Mouse (Mus musculus) midbrain, embryonic 13.5 days (tissue): ENCODE measurements around the gene Bmpr1b. TPM values are rescaled to one million over a fixed set of nuclear protein-coding genes. Genes with fewer than 3 reads are reported as not detected.

Experiments
- ATAC-seq: fragments of 200-750 bp; cut with Nextera tagmentation; 2 replicates; pipeline ENCODE4 v1.8.0; 2017; ENCODE audit warnings: mild to moderate bottlenecking, moderate TSS enrichment, moderate library complexity
- H3K27ac ChIP-seq: fragments of 300-500 bp; sonication (generic); 2 replicates; pipeline ENCODE4 v1.5.1; 2015; ENCODE audit warnings: inconsistent platforms, mild to moderate bottlenecking, moderate library complexity
- H3K27me3 ChIP-seq: fragments of 300-500 bp; sonication (generic); 2 replicates; pipeline ENCODE4 v1.6.1; 2015; ENCODE audit warnings: mild to moderate bottlenecking, inconsistent platforms
- H3K36me3 ChIP-seq: fragments of 300-500 bp; sonication (generic); 2 replicates; pipeline ENCODE4 v1.6.1; 2015; ENCODE audit warnings: mild to moderate bottlenecking, inconsistent platforms
- H3K4me1 ChIP-seq: fragments of 300-500 bp; sonication (generic); replicated peaks from 2 replicates; pipeline ENCODE4 v1.6.1; 2015; ENCODE audit warnings: inconsistent platforms
- H3K4me2 ChIP-seq: fragments of 300-500 bp; sonication (generic); replicated peaks from 2 replicates; pipeline ENCODE4 v1.6.1; 2015; ENCODE audit warnings: moderate library complexity, mild to moderate bottlenecking, inconsistent platforms
- H3K4me3 ChIP-seq: fragments of 300-500 bp; sonication (generic); replicated peaks from 2 replicates; pipeline ENCODE4 v1.5.1; 2015; ENCODE audit warnings: mild to moderate bottlenecking, inconsistent platforms
- H3K9ac ChIP-seq: fragments of 300-500 bp; sonication (generic); replicated peaks from 2 replicates; pipeline ENCODE4 v1.6.1; 2015; ENCODE audit warnings: mild to moderate bottlenecking, inconsistent platforms
- H3K9me3 ChIP-seq: fragments of 300-500 bp; sonication (generic); 2 replicates; pipeline ENCODE4 v1.6.1; 2016; ENCODE audit warnings: mild to moderate bottlenecking, inconsistent platforms
- WGBS: fragments of 180-500 bp; shearing (Covaris S2); methylation state at CpG from one replicate; pipeline ENCODE4 v1.1.7; 2015; 5-methylcytosine and 5-hydroxymethylcytosine counted together
- polyA plus RNA-seq: library from polyadenylated mRNA; unstranded; fragments of >200 nt; fragmentation: Nextera tagmentation; extraction: Ambion mirVana; gene quantifications from 2 replicates; pipeline ENCODE4 v1.2.1, GENCODE M21; 2015

The Bmpr1b gene
- polyA plus RNA-seq, 1 experiment from 2014 or later = 2.8 TPM

DNA sequence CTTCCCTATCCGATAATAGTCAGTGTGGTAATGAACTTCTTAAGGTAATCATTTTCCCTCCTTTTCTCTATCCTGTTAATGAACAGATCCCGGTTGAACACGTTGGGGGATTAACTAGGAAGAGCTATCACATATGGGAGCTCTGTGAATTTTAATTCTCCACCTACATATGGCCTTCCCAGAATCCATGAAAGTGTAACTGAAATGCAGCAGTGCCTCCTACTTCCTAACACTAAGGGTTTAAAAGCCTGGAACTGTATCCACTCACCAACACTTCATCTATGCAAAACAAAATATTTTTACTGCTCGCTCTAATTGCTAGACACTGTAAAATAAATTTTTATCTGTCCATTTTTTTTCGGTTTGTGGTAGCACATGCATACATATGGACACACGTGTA, 63.0 kb downstream of the Bmpr1b start:
- Histone ChIP-seq H3K9ac (no peak overlapping the region), H3K4me1 (0 out of 2 replicates have a peak, but pooled peaks cover 4% of the 10 kb centered on the region), H3K27ac (no peak overlapping the region), H3K27me3 (no peaks in the 10 kb centered on the region), H3K4me3 (no peak overlapping the region), H3K9me3 (no peaks in the 10 kb centered on the region), H3K4me2 (no peak overlapping the region), H3K36me3 (no peaks in the 10 kb centered on the region)
- no peak for ATAC-seq
- WGBS = 81% methylated on average over 6 of the region's 6 CpGs

DNA sequence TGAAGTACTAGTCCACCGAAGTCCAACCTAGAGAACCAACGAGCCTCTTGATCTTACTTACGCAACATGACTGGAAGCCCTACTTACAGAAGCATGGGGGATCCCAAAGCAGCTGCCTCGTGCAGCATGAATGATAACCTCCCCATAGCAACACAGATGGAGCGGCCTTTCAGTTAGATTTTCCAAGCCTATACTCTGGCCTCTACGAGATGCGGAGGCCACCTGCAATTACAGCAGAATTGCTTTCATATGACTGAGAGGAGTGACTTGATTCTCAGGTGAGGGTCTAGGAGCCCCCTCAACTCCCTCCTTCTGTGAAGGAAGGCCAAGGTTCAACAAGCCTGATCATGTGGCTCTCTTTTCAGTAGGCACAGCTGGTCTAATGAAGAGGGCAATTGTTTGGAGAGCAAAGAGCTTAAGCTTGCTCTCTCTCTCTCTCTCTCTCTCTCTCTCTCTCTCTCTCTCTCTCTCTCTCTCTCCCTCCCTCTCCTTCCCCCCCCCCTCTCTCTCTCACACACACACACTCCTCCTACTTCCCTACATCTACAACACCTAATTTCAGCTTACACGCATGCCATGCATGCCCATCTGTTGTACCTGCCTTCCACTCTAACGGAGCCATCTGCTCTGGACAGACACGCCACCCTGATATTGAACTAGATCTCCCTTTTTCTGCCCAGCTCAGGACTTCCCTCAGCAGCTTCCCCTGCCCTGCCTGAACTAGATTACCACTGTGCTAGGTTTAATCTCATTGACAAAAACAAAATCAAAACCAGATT, 65.0 kb downstream of the Bmpr1b start:
- Histone ChIP-seq H3K9ac (no peak overlapping the region), H3K9me3 (no peaks in the 10 kb centered on the region), H3K4me3 (no peak overlapping the region), H3K27ac (0 out of 2 replicates have a peak overlapping the region, but pooled peaks have one; percentile 1), H3K27me3 (no peaks in the 10 kb centered on the region), H3K4me1 (0 out of 2 replicates have a peak, but pooled peaks cover 4% of the 10 kb centered on the region), H3K4me2 (no peak overlapping the region), H3K36me3 (no peaks in the 10 kb centered on the region)
- WGBS = 67% methylated on average over 10 of the region's 10 CpGs
- ATAC-seq = peak; percentile 73

DNA sequence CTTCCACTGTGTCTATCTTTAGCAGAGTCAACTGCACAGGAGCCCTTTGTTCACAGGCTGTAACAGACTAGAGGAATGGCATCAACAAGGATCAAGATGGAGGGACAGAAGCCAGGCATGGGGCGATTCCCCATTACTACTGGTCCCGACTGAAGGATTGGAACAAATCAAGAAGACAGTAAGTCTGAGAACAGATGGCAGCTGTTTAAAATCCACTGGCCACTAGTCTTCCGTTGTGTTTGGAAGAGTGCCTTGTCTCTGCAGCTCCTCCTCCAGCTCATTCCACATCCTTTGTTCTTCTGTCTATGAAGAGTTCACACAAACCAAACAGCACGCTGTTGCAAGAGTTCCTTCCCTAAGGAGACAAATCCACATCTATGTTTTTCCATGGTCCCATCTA, 65.6 kb downstream of the Bmpr1b start:
- Histone ChIP-seq H3K36me3 (no peaks in the 10 kb centered on the region), H3K4me1 (0 out of 2 replicates have a peak, but pooled peaks cover 4% of the 10 kb centered on the region), H3K4me3 (no peak overlapping the region), H3K27ac (0 out of 2 replicates have a peak overlapping the region, but pooled peaks have one; percentile 1), H3K9me3 (no peaks in the 10 kb centered on the region), H3K27me3 (no peaks in the 10 kb centered on the region), H3K4me2 (no peak overlapping the region), H3K9ac (no peak overlapping the region)
- 63% methylated on average over 4 of the region's 4 CpGs for WGBS
- ATAC-seq = peak; percentile 78

- Histone ChIP-seq H3K36me3 (no peaks in the 10 kb centered on the region), H3K27me3 (no peaks in the 10 kb centered on the region), H3K9ac (no peak overlapping the region), H3K4me2 (no peak overlapping the region), H3K4me3 (no peak overlapping the region), H3K4me1 (0 out of 2 replicates have a peak, but pooled peaks cover 4% of the 10 kb centered on the region), H3K27ac (no peak overlapping the region), H3K9me3 (no peaks in the 10 kb centered on the region)
- no peak for ATAC-seq
- WGBS = 76% methylated on average over 2 of the region's 2 CpGs
Measured at GRCm38 (mm10) chr3:142099151-142099550, 70.1 kb downstream of the Bmpr1b start.

- 78% methylated on average over 4 of the region's 4 CpGs for WGBS
- no peak for ATAC-seq
- no peaks in the 10 kb centered on the region for H3K4me1 ChIP-seq
- no peak overlapping the region for H3K9ac ChIP-seq
- no peak overlapping the region for H3K27ac ChIP-seq
- no peak overlapping the region for H3K4me2 ChIP-seq
- H3K4me3 ChIP-seq = no peak overlapping the region
- H3K9me3 ChIP-seq = no peaks in the 10 kb centered on the region
- no peaks in the 10 kb centered on the region for H3K36me3 ChIP-seq
- no peaks in the 10 kb centered on the region for H3K27me3 ChIP-seq
Measured at GRCm38 (mm10) chr3:142094049-142094448, 75.2 kb downstream of the Bmpr1b start.

- no peak overlapping the region for H3K9ac ChIP-seq
- no peak for ATAC-seq
- H3K4me1 ChIP-seq = no peaks in the 10 kb centered on the region
- no peak overlapping the region for H3K4me2 ChIP-seq
- H3K9me3 ChIP-seq = no peaks in the 10 kb centered on the region
- 93% methylated on average over 4 of the region's 4 CpGs for WGBS
- no peak overlapping the region for H3K4me3 ChIP-seq
- H3K36me3 ChIP-seq = no peaks in the 10 kb centered on the region
- H3K27me3 ChIP-seq = no peaks in the 10 kb centered on the region
- no peak overlapping the region for H3K27ac ChIP-seq
Measured at GRCm38 (mm10) chr3:142089684-142090083, 79.5 kb downstream of the Bmpr1b start.

DNA sequence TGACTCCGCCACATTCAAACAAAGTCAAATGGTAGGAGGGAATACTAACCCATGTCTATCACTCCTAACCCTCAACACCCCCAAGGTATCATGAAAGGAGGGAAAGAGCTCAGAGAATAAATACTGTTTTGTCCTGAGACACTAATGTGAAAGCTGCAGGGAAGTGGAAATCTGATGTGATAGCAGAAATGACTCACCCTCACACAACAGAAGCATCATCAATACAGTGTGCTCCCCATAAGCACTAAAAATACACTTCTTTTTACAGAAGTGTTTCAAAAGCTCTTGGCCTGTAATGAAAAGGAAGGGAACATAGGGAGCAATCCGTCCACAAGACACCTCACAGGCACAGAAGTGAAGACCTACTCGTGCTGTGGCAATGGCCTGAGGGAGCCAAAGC, 83.3 kb downstream of the Bmpr1b start:
- Histone ChIP-seq H3K27ac (no peak overlapping the region), H3K9me3 (no peaks in the 10 kb centered on the region), H3K27me3 (no peaks in the 10 kb centered on the region), H3K4me2 (no peak overlapping the region), H3K36me3 (no peaks in the 10 kb centered on the region), H3K9ac (no peak overlapping the region), H3K4me3 (no peak overlapping the region), H3K4me1 (no peaks in the 10 kb centered on the region)
- no peak for ATAC-seq
- WGBS = 87% methylated on average over 3 of the region's 3 CpGs

GRCm38 (mm10) chr3:142084091-142084490, 85.1 kb downstream of the Bmpr1b start:
- Histone ChIP-seq H3K4me1 (no peaks in the 10 kb centered on the region), H3K36me3 (no peaks in the 10 kb centered on the region), H3K9me3 (no peaks in the 10 kb centered on the region), H3K4me2 (no peak overlapping the region), H3K4me3 (no peak overlapping the region), H3K27ac (no peak overlapping the region), H3K27me3 (no peaks in the 10 kb centered on the region), H3K9ac (no peak overlapping the region)
- WGBS = 32% methylated on average over 1 of the region's 1 CpGs
- no peak for ATAC-seq

- Histone ChIP-seq H3K27me3 (no peaks in the 10 kb centered on the region), H3K4me2 (no peak overlapping the region), H3K9ac (no peak overlapping the region), H3K4me3 (no peak overlapping the region), H3K4me1 (no peaks in the 10 kb centered on the region), H3K9me3 (no peaks in the 10 kb centered on the region), H3K27ac (no peak overlapping the region), H3K36me3 (no peaks in the 10 kb centered on the region)
- WGBS = 87% methylated on average over 3 of the region's 3 CpGs
- ATAC-seq = no peak
Measured at GRCm38 (mm10) chr3:142077723-142078302, 91.4 kb downstream of the Bmpr1b start.

DNA sequence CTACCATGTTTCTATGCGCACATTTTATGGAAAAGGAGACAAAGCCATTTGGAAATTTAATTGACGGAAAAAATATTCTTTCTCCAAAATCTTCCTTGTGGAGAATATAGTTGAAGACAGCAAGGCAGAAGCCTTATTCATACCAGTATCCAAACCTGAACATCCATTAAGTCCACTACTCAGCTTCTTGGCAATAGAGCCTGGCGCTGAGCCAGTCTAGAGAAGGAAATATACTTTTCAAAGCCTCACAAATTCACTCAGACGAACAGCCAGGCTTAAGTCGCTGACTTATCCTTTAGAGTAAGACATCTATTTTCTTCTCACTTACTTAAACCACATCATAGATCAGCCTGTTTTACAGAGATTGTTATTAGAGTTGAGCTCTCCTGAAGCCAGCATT, 97.6 kb downstream of the Bmpr1b start:
- Histone ChIP-seq H3K4me2 (no peak overlapping the region), H3K36me3 (no peaks in the 10 kb centered on the region), H3K9ac (no peak overlapping the region), H3K27me3 (no peaks in the 10 kb centered on the region), H3K4me1 (no peaks in the 10 kb centered on the region), H3K4me3 (no peak overlapping the region), H3K27ac (no peak overlapping the region), H3K9me3 (no peaks in the 10 kb centered on the region)
- no peak for ATAC-seq
- 88% methylated on average over 5 of the region's 5 CpGs for WGBS

GRCm38 (mm10) chr3:142066792-142067346, 102.4 kb downstream of the Bmpr1b start:
- Histone ChIP-seq H3K4me1 (peaks cover 9% of the 10 kb centered on the region; the same call in 1 of the 2 replicates), H3K4me2 (no peak overlapping the region), H3K4me3 (no peak overlapping the region), H3K27ac (no peak overlapping the region), H3K9me3 (no peaks in the 10 kb centered on the region), H3K27me3 (no peaks in the 10 kb centered on the region), H3K36me3 (no peaks in the 10 kb centered on the region), H3K9ac (no peak overlapping the region)
- WGBS = 88% methylated on average over 1 of the region's 1 CpGs
- no peak for ATAC-seq

- Histone ChIP-seq H3K9me3 (no peaks in the 10 kb centered on the region), H3K27me3 (no peaks in the 10 kb centered on the region), H3K27ac (no peak overlapping the region), H3K4me2 (no peak overlapping the region), H3K36me3 (no peaks in the 10 kb centered on the region), H3K9ac (no peak overlapping the region), H3K4me3 (no peak overlapping the region), H3K4me1 (peaks cover 9% of the 10 kb centered on the region; the same call in 1 of the 2 replicates)
- ATAC-seq = no peak
- 82% methylated on average over 5 of the region's 5 CpGs for WGBS
Measured at GRCm38 (mm10) chr3:142065111-142065510, 104.1 kb downstream of the Bmpr1b start.
